Mouse (Mus musculus) liver, embryonic 11.5 days (tissue): Measurements from ENCODE around the gene Hectd2. TPM values are rescaled to one million over a fixed set of nuclear protein-coding genes. Genes with fewer than 3 reads are reported as not detected.

Source experiments
- ATAC-seq: fragments of 200-750 bp; cut with Nextera tagmentation; replicated peaks from 2 replicates; pipeline ENCODE4 v1.8.0; 2017; ENCODE audit warnings: moderate number of reproducible peaks, mild to moderate bottlenecking, moderate TSS enrichment, moderate library complexity; ENCODE audit not compliant: low FRiP score
- DNase-seq: peaks from one replicate; pipeline ENCODE4 v3.0.0-alpha.2; 2017; ENCODE audit warnings: low spot score
- H3K27ac ChIP-seq: fragments of 300-500 bp; sonication (generic); 2 replicates; pipeline ENCODE4 v1.5.1; 2014; ENCODE audit warnings: mild to moderate bottlenecking, low read depth, low read length, control low read depth
- H3K27me3 ChIP-seq: fragments of 300-500 bp; sonication (generic); replicated peaks from 2 replicates; pipeline ENCODE4 v1.6.1; 2014; ENCODE audit warnings: low read length, mixed read lengths; ENCODE audit not compliant: control insufficient read depth, insufficient read depth
- H3K36me3 ChIP-seq: fragments of 300-500 bp; sonication (generic); 2 replicates; pipeline ENCODE4 v1.6.1; 2014; ENCODE audit warnings: mild to moderate bottlenecking, low read length, moderate library complexity, mixed read lengths; ENCODE audit not compliant: control insufficient read depth, insufficient read depth
- H3K4me1 ChIP-seq: fragments of 300-500 bp; sonication (generic); replicated peaks from 2 replicates; pipeline ENCODE4 v1.6.1; 2014; ENCODE audit warnings: low read length, mixed read lengths; ENCODE audit not compliant: control insufficient read depth, insufficient read depth
- H3K4me2 ChIP-seq: fragments of 300-500 bp; sonication (generic); 2 replicates; pipeline ENCODE4 v1.6.1; 2014; ENCODE audit warnings: mild to moderate bottlenecking, control low read depth, moderate library complexity
- H3K4me3 ChIP-seq: fragments of 300-500 bp; sonication (generic); 2 replicates; pipeline ENCODE4 v1.5.1; 2014; ENCODE audit warnings: low read depth, low read length, control low read depth
- H3K9ac ChIP-seq: fragments of 300-500 bp; sonication (generic); 2 replicates; pipeline ENCODE4 v1.6.1; 2014; ENCODE audit warnings: low read depth, low read length, control low read depth
- H3K9me3 ChIP-seq: fragments of 300-500 bp; sonication (generic); 2 replicates; pipeline ENCODE4 v1.6.1; 2016; ENCODE audit warnings: low read length, inconsistent platforms, mixed read lengths; ENCODE audit not compliant: control insufficient read depth
- WGBS: fragments of 180-500 bp; shearing (Covaris S2); extraction: QIAGEN DNeasy Blood & Tissue Kit; methylation state at CpG from one replicate; pipeline ENCODE4 v1.1.7; 2014; 5-methylcytosine and 5-hydroxymethylcytosine counted together
- polyA plus RNA-seq: library from polyadenylated mRNA; unstranded; fragments of >200 nt; fragmentation: Nextera tagmentation; extraction: Ambion mirVana; gene quantifications from 2 replicates; pipeline ENCODE4 v1.2.1, GENCODE M21; 2014

Hectd2 gene
- polyA plus RNA-seq, 1 experiment from 2014 or later: 1.3 TPM

DNA sequence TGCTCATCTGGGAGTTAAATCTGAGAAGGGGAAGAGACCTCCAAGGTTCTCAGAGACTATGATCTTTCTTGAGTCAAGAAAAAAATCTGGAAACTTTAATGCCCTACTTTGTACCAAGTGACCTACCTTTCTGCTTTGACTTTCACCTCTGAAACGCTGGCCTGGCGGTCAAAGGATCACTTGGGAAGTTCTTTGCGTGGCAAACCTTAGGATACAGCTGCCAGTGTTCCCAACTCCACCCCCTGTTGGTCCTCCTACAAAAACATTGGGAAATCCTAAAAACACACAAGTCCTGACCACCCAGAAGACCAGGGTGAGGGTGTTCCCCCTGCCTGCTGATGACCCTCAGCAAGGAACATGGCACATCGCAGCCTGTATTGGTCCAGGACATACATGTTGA is 72.4 kb downstream of the Hectd2 start:
- Histone ChIP-seq H3K4me2 (no peak overlapping the region), H3K9me3 (no peaks in the 10 kb centered on the region), H3K36me3 (no peaks in the 10 kb centered on the region), H3K4me3 (no peak overlapping the region), H3K9ac (no peak overlapping the region), H3K27ac (no peak overlapping the region), H3K27me3 (no peaks in the 10 kb centered on the region), H3K4me1 (no peaks in the 10 kb centered on the region)
- DNase-seq: no peak
- no peak for ATAC-seq
- 83% methylated on average over 4 of the region's 4 CpGs for WGBS

DNA sequence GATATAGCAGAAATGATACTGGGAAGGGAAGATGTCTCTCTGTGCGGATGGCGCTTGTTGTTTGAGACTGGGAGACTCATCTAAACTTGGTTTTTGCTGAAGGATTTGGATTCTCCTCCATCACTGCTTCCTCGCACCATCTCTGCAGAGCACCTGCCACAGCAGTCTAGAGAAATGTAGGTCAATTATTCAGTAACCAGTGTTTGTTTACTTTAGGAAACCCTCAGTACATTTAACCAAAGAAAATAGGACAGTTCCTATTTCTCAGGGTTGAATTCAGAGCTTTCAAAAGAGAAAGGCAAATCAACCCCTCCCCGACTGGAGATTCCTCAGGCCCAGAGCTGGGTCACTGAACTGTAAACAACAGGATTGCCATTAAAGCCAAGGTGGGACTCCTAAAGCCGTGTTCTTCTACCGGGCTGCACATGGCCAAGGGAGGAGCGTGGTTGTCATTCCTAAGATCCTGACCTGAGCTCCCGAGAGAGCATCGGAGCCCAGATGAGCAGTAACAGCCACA is 75.0 kb downstream of the Hectd2 start:
- no peak overlapping the region for H3K9ac ChIP-seq
- no peaks in the 10 kb centered on the region for H3K36me3 ChIP-seq
- no peak overlapping the region for H3K27ac ChIP-seq
- H3K4me3 ChIP-seq: no peak overlapping the region
- no peaks in the 10 kb centered on the region for H3K27me3 ChIP-seq
- WGBS: 78% methylated on average over 9 of the region's 9 CpGs
- ATAC-seq: no peak
- H3K9me3 ChIP-seq: no peaks in the 10 kb centered on the region
- no peaks in the 10 kb centered on the region for H3K4me1 ChIP-seq
- no peak overlapping the region for H3K4me2 ChIP-seq
- no peak for DNase-seq

DNA sequence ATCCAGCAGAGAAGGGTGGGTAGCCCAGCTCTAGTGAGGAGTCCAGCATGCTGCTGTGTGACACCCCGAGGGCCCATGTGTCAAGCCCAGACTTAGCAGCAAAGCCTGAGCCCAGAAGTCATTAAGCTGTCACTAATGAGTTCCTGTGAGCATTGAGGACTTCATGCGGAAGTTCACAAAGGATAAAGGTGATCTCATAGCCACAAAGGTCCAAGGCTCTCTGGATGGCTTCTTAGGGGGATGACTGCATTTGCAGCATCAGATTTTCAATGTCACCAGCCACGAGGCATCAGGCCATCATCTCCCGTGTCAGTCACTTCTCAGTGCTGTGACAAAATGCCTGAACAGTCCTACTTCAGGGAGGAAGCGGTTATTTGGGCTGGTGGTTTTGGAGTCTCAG is 75.9 kb downstream of the Hectd2 start:
- Histone ChIP-seq H3K36me3 (no peaks in the 10 kb centered on the region), H3K9me3 (no peaks in the 10 kb centered on the region), H3K4me2 (no peak overlapping the region), H3K9ac (no peak overlapping the region), H3K4me1 (no peaks in the 10 kb centered on the region), H3K27me3 (no peaks in the 10 kb centered on the region), H3K4me3 (no peak overlapping the region), H3K27ac (no peak overlapping the region)
- ATAC-seq (no peak), DNase-seq (no peak)
- 80% methylated on average over 5 of the region's 5 CpGs for WGBS

DNA sequence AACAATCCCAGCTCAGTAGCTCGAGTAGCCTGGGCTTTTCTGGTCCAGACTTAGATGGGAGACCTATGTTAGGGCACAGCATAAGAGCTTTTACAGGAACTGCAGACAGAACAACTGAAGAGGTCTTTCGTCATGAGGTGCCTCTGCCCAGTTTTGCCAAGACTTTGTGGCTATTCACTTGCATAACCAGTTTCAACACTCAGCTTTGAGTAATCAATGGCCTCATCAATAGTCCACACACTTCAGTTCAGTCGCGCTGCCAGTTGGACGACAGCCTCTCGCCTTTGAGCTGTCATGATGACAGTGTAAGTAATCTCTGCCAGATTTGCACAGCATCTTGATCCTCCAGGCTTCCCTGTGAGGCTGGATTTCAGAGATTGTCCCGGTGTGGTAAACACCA is 80.3 kb downstream of the Hectd2 start:
- Histone ChIP-seq H3K27ac (no peak overlapping the region), H3K9me3 (no peaks in the 10 kb centered on the region), H3K4me1 (no peaks in the 10 kb centered on the region), H3K9ac (no peak overlapping the region), H3K4me3 (no peak overlapping the region), H3K36me3 (no peaks in the 10 kb centered on the region), H3K4me2 (no peak overlapping the region), H3K27me3 (no peaks in the 10 kb centered on the region)
- DNase-seq (no peak), ATAC-seq (no peak)
- WGBS: 71% methylated on average over 7 of the region's 7 CpGs

DNA sequence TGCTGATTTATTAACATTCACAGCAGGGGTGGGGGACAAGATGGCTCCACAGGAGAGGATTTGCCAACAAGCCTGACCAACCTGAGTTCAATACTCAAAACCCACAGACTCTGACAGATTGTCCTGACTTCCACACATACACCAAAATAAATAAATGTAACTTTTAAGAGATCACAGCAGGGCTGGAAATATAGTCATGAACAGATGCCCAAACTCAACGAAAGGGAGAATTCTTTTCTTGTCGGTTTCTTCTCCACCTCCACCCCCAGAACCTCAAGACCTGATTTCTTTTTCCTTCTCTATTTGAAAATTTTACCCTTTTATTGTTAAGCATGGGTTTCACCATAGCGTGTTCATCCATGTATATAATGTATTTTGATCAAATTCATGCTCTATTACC is 82.8 kb downstream of the Hectd2 start:
- H3K27me3 ChIP-seq: no peaks in the 10 kb centered on the region
- no peak overlapping the region for H3K27ac ChIP-seq
- H3K4me1 ChIP-seq: no peaks in the 10 kb centered on the region
- no peak for ATAC-seq
- no peaks in the 10 kb centered on the region for H3K9me3 ChIP-seq
- no peaks in the 10 kb centered on the region for H3K36me3 ChIP-seq
- H3K4me3 ChIP-seq: no peak overlapping the region
- no peak overlapping the region for H3K4me2 ChIP-seq
- WGBS: 83% methylated on average over 3 of the region's 3 CpGs
- no peak overlapping the region for H3K9ac ChIP-seq
- DNase-seq: no peak

DNA sequence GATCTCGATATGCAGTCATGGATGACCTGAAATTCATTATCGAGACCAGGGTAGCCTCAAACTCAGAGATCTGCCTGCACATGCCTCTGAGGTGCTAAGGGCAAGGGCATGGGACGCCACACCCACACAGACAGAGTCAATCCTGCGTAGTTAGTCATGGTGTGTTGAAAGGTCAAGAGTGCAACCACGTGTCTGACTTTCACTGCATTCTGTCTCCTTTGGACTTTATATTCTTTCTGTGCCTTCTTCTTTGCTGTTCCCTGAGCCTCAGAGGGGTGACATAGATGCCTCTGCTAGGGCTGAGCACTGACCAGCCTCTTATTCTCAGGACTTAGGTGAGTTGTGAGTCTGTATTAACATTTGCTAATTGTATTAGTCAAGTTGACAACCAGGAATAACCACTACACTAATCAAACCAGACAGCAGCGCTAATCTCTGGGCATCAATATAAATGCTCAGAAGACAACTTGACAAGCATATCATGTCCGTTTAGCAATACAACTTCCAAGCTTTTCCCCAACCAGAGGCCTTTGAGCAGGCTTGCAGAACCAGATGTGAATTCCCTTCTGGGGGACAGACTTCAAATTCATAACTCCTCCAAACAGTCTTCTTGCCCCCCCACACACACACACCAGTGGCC is 83.6 kb downstream of the Hectd2 start:
- Histone ChIP-seq H3K27ac (no peak overlapping the region), H3K36me3 (no peaks in the 10 kb centered on the region), H3K4me3 (no peak overlapping the region), H3K27me3 (no peaks in the 10 kb centered on the region), H3K9me3 (no peaks in the 10 kb centered on the region), H3K4me2 (no peak overlapping the region), H3K4me1 (no peaks in the 10 kb centered on the region), H3K9ac (no peak overlapping the region)
- no peak for DNase-seq
- 71% methylated on average over 7 of the region's 7 CpGs for WGBS
- no peak for ATAC-seq

DNA sequence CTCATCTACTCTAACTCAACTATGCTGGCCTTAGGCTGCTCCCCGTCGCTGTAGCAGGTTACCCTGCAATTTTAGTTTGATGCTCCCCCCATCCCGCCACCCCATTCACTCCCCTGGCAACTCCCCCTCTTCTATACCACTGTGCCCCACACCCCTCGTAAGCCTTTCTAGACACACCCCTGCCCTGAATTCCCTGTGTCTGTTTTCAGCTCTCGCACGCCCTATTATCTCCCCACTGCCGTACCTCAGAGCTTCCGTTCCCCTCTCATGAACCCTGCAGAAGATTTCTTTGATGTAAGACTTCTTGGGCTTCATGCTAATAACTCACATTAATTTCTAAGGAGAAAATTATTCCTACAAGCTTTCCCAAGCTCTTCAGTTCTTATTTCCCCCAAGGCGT is 84.6 kb downstream of the Hectd2 start:
- Histone ChIP-seq H3K4me1 (no peaks in the 10 kb centered on the region), H3K27me3 (no peaks in the 10 kb centered on the region), H3K4me2 (no peak overlapping the region), H3K9ac (no peak overlapping the region), H3K36me3 (no peaks in the 10 kb centered on the region), H3K9me3 (no peaks in the 10 kb centered on the region), H3K27ac (no peak overlapping the region), H3K4me3 (no peak overlapping the region)
- ATAC-seq (no peak), DNase-seq (no peak)
- 84% methylated on average over 9 of the region's 9 CpGs for WGBS

DNA sequence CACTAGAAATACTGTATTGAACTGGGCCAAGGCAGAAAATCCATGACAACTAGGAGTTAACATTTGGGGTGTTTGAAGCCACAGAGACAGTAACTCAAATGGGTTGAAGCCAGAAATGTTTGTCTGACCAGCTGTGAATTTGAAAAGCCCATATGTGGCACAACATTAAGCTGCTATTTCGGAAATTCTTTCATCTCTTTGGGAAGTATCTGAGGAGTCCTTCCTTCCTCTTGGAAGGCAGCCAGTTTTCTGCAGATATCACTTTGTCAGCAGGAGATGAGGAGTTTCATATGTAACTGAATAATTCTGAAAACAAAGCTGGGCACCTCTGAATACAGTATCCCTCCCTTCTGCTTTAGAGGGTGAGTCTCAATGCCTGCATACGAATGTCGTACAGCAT is 86.7 kb downstream of the Hectd2 start:
- H3K36me3 ChIP-seq: no peaks in the 10 kb centered on the region
- DNase-seq (no peak), ATAC-seq (no peak)
- 86% methylated on average over 3 of the region's 3 CpGs for WGBS
- no peaks in the 10 kb centered on the region for H3K4me1 ChIP-seq
- no peak overlapping the region for H3K9ac ChIP-seq
- no peak overlapping the region for H3K4me2 ChIP-seq
- H3K9me3 ChIP-seq: no peaks in the 10 kb centered on the region
- H3K27me3 ChIP-seq: no peaks in the 10 kb centered on the region
- H3K4me3 ChIP-seq: no peak overlapping the region
- no peak overlapping the region for H3K27ac ChIP-seq

DNA sequence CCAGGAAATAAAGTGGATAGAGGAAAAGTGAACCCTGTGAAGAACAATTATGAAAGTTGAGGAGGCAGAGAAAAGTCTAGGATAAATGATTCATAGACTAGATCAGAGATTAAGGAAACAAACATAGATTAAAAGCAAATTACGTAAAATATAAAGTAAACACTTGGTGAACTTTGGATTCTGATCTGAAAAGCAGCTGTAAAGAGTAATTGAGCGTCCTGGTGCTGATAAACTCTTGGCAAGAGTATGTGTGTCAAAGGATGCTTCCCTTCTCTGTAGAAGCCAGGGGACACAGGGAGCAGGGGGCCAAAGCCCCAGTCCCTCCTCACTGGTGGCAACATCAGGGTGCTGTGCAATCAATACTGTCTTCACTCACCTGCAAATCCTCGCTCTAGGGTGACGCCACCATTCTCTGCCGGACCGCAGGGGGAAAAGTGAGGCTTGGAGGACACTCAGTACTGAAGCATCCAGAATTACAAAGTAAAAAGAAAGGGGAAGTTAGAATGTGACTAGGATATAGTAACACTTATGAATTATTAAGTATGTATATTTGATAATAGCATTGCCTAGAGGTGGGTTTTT is 91.0 kb downstream of the Hectd2 start:
- no peak for DNase-seq
- 76% methylated on average over 6 of the region's 6 CpGs for WGBS
- no peak overlapping the region for H3K4me3 ChIP-seq

More for the DNA sequence above, 91.0 kb downstream of the Hectd2 start:
- H3K36me3 ChIP-seq: no peaks in the 10 kb centered on the region
- no peak for ATAC-seq
- no peak overlapping the region for H3K9ac ChIP-seq
- H3K27ac ChIP-seq: no peak overlapping the region
- no peaks in the 10 kb centered on the region for H3K9me3 ChIP-seq
- no peaks in the 10 kb centered on the region for H3K27me3 ChIP-seq
- no peaks in the 10 kb centered on the region for H3K4me1 ChIP-seq
- no peak overlapping the region for H3K4me2 ChIP-seq
